Mouse (Mus musculus) limb, embryonic 13.5 days (tissue): ENCODE results near the gene Itpka. TPM values are rescaled to one million over a fixed set of nuclear protein-coding genes. Genes with fewer than 3 reads are reported as not detected.
"Not testable (repeated sequence)": the region's sequence is repeated elsewhere in the genome, so short reads cannot be mapped to it uniquely, and the experiment has no call there.

Experiments
- ATAC-seq: fragments of 200-750 bp; cut with Nextera tagmentation; 2 replicates; pipeline ENCODE4 v1.8.0; 2017; ENCODE audit warnings: low read depth, moderate number of reproducible peaks, moderate TSS enrichment; ENCODE audit not compliant: low FRiP score
- H3K27ac ChIP-seq: fragments of 300-500 bp; sonication (generic); 2 replicates; pipeline ENCODE4 v1.5.1; 2015; ENCODE audit warnings: inconsistent platforms, mild to moderate bottlenecking, moderate library complexity
- H3K27me3 ChIP-seq: fragments of 300-500 bp; sonication (generic); 2 replicates; pipeline ENCODE4 v1.6.1; 2015; ENCODE audit warnings: mild to moderate bottlenecking, inconsistent platforms
- H3K36me3 ChIP-seq: fragments of 300-500 bp; sonication (generic); 2 replicates; pipeline ENCODE4 v1.6.1; 2015; ENCODE audit warnings: inconsistent platforms, mild to moderate bottlenecking, moderate library complexity
- H3K4me1 ChIP-seq: fragments of 300-500 bp; sonication (generic); 2 replicates; pipeline ENCODE4 v1.6.1; 2015; ENCODE audit warnings: inconsistent platforms
- H3K4me2 ChIP-seq: fragments of 300-500 bp; sonication (generic); replicated peaks from 2 replicates; pipeline ENCODE4 v1.6.1; 2015; ENCODE audit warnings: inconsistent platforms, mild to moderate bottlenecking, moderate library complexity
- H3K4me3 ChIP-seq: fragments of 300-500 bp; sonication (generic); 2 replicates; pipeline ENCODE4 v1.5.1; 2015; ENCODE audit warnings: moderate library complexity, mild to moderate bottlenecking, inconsistent platforms
- H3K9ac ChIP-seq: fragments of 300-500 bp; sonication (generic); 2 replicates; pipeline ENCODE4 v1.6.1; 2015; ENCODE audit warnings: mild to moderate bottlenecking, inconsistent platforms
- H3K9me3 ChIP-seq: fragments of 300-500 bp; sonication (generic); 2 replicates; pipeline ENCODE4 v1.6.1; 2016; ENCODE audit warnings: inconsistent platforms
- WGBS: fragments of 180-500 bp; shearing (Covaris S2); methylation state at CpG from one replicate; pipeline ENCODE4 v1.1.7; 2015; 5-methylcytosine and 5-hydroxymethylcytosine counted together
- polyA plus RNA-seq: library from polyadenylated mRNA; unstranded; fragments of >200 nt; fragmentation: Nextera tagmentation; extraction: Ambion mirVana; gene quantifications from 2 replicates; pipeline ENCODE4 v1.2.1, GENCODE M21; 2015

The Itpka gene
- polyA plus RNA-seq, result 0.33 and 0.59 TPM in 2 replicates

DNA sequence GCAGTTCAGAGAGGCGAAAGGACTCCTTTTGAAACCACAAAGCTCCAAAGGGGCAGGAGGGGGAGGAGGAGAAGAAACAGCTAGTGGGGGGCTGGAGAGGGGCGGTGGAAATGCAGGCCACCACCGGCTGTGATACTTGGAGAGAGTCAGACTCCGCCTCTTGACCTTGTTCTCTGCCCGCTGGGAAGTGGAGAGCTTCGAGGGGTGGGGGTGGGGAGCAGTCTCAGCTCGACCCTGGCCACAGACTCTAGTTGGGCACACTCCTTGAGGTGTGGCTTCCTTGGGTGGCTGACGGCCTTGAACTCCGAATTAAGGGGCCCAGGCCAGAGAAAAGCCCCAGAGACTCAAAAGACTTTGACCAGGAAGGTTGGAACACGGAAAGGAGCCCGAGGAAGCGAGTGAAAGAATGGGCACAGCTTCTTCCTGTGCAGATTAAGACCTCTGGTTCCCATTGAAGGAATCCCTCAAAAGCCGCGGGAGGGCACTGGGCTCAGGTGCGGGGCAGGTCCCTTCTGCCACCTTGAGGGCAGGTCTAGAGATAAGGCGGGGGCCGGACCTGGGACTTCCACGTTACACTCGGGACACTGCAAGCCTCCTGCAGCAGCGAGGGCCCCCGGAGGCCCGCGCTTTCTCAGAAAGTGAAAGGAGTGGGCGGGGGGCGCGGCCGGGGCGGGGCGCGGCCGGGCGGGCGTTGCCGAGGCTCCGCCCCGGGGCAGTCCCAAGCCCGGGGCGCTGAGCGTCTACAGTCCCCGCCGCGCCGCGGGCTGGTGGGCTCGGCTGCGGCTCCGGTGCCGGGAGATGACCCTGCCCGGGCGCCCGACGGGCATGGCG is at the start of gene Itpka:
Itpka (plus strand) TSS at position 757 of the 831 bp plus-strand sequence.
- H3K4me2 ChIP-seq, result peak within 1 kb of the TSS; percentile 100
- H3K27ac ChIP-seq, result 0 out of 2 replicates have a peak within 1 kb of the TSS, but pooled peaks have one; percentile 53
- H3K4me3 ChIP-seq, result peak within 1 kb of the TSS; percentile 69
- no peaks in the 10 kb centered on the region for H3K9me3 ChIP-seq
- H3K9ac ChIP-seq, result peak within 1 kb of the TSS; percentile 63
- under 1% methylated on average over 38 of the region's 53 CpGs for WGBS
- H3K27me3 ChIP-seq, result peaks cover 62% of the 10 kb centered on the region
- H3K36me3 ChIP-seq, result no peaks in the 10 kb centered on the region
- H3K4me1 ChIP-seq, result peaks cover 37% of the 10 kb centered on the region
- peak; percentile 89 for ATAC-seq

DNA sequence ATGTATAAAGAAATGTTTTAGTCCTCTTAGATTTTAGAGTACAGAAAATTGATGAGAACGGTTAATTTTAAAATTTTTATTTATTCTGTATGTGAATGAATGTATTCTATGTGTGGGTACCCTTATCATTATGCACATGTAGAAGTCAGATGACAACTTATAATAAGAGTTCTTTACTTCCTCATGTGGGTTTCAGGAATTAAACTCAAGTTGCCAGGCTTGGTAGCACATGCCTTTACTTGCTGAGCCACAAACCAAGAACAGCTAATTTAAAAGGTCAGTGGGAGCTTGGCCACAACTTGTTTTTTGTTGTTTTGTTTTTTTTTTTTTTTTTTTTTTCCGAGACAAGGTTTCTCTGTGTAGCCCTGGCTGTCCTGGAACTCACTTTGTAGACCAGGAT is 47.3 kb upstream of the Itpka start:
- H3K4me3 ChIP-seq, result no peak overlapping the region
- no peak for ATAC-seq
- no peaks in the 10 kb centered on the region for H3K27me3 ChIP-seq
- no peak overlapping the region for H3K4me2 ChIP-seq
- peaks cover 37% of the 10 kb centered on the region for H3K36me3 ChIP-seq
- no peak overlapping the region for H3K9ac ChIP-seq
- no peaks in the 10 kb centered on the region for H3K4me1 ChIP-seq
- H3K9me3 ChIP-seq, result no peaks in the 10 kb centered on the region
- 88% methylated on average over 2 of the region's 2 CpGs for WGBS
- no peak overlapping the region for H3K27ac ChIP-seq

GRCm38 (mm10) chr2:119696111-119696510 is 46.0 kb upstream of the Itpka start:
- H3K27ac ChIP-seq, result no peak overlapping the region
- H3K4me2 ChIP-seq, result no peak overlapping the region
- H3K27me3 ChIP-seq, result no peaks in the 10 kb centered on the region
- no peaks in the 10 kb centered on the region for H3K4me1 ChIP-seq
- no peak for ATAC-seq
- no peak overlapping the region for H3K9ac ChIP-seq
- peaks cover 46% of the 10 kb centered on the region for H3K36me3 ChIP-seq
- H3K4me3 ChIP-seq, result no peak overlapping the region
- H3K9me3 ChIP-seq, result no peaks in the 10 kb centered on the region
- WGBS, result 89% methylated on average over 1 of the region's 1 CpGs

DNA sequence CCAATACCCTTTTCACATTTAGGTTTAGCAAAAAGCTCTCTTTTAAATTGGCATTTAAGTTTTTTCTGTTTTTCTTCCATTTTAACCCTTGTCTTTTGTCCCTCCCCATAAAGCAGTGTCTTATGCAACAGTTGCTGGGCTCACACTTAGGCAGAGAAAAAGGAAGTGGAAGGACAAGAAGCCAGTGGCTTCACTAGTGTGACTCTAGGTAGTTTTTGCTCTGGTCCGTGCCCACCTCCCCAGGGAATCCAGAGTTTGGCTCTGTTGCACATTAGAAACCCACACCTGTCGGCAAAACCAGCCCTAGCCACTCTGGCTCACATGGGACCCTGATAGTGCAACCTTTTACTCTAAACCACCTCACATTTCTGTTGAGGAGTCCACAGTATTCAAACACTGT is 43.7 kb upstream of the Itpka start:
- Histone ChIP-seq H3K36me3 (peaks cover 49% of the 10 kb centered on the region), H3K4me2 (no peak overlapping the region), H3K4me3 (no peak overlapping the region), H3K27ac (no peak overlapping the region), H3K9me3 (no peaks in the 10 kb centered on the region), H3K4me1 (no peaks in the 10 kb centered on the region), H3K9ac (no peak overlapping the region), H3K27me3 (no peaks in the 10 kb centered on the region)
- no peak for ATAC-seq
- WGBS, result 72% methylated on average over 2 of the region's 2 CpGs

DNA sequence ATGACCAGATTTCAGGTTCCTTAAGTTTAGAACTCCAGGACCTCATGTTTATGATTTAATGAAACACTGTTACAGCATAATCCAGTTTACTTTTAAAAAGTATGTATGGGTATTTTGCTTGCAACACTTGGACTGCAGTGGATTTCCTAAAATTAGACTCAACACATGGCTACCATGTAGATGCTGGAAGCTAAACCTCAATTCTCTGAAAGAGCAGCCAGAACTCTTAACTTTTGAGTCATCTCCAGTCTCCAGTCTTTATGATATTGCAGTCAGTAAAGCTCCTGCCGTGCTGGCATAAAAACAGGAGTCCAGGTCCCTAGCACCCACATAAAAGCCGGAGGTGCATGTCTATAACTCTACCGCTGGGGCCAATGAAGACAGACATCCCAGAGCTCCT is 42.2 kb upstream of the Itpka start:
- no peak for ATAC-seq
- Histone ChIP-seq H3K4me1 (no peaks in the 10 kb centered on the region), H3K27me3 (no peaks in the 10 kb centered on the region), H3K4me2 (no peak overlapping the region), H3K9ac (no peak overlapping the region), H3K4me3 (no peak overlapping the region), H3K9me3 (no peaks in the 10 kb centered on the region), H3K27ac (no peak overlapping the region), H3K36me3 (peaks cover 49% of the 10 kb centered on the region)
- WGBS, result 85% methylated on average over 3 of the region's 3 CpGs

DNA sequence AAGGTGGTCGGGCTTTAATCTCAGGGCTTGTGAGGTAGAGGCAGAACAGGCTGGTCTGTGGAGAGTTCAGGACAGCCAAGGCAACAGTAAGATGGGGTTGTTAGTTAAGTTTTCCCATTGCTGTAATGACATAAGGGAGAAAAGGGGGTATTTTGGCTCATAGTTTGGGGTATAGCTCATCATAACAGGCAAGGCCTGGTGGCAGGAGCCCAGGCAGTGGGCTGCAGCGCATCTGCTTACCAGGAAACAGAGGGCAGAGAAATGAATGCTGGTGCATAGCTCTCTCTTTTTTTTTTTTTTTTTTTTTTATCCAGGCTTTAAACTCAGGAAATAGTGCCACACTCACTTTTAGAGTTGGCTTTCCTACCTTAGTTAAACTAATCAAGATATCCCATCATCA is 39.0 kb upstream of the Itpka start:
- Histone ChIP-seq H3K36me3 (peaks cover 68% of the 10 kb centered on the region), H3K4me1 (no peaks in the 10 kb centered on the region), H3K27ac (no peak overlapping the region), H3K4me2 (no peak overlapping the region), H3K9ac (no peak overlapping the region), H3K27me3 (no peaks in the 10 kb centered on the region), H3K9me3 (no peaks in the 10 kb centered on the region), H3K4me3 (no peak overlapping the region)
- 97% methylated on average over 2 of the region's 2 CpGs for WGBS
- no peak for ATAC-seq

DNA sequence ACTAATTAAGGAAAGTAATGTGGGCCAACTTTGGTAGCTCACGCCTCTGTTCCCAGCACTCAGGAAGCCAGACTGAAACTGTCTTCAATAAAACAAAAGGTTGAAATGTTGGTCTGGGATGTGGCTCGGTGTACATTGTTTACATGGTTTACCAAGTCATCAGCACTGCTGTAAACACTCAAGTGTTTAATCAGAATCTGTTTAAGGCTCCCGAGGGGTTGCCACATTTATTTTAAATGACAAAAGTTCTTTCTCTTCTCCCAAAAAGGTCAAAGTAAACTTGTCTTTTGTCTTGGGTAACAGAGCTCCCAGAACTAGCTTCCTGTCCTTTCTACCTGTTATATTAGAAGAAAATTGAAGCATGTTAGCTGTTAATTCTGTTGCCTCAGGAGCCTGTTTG is 34.5 kb upstream of the Itpka start:
- no peak overlapping the region for H3K4me2 ChIP-seq
- H3K4me1 ChIP-seq, result no peaks in the 10 kb centered on the region
- H3K4me3 ChIP-seq, result no peak overlapping the region
- peaks cover 79% of the 10 kb centered on the region for H3K36me3 ChIP-seq
- ATAC-seq, result no peak
- H3K27ac ChIP-seq, result no peak overlapping the region
- H3K9me3 ChIP-seq, result no peaks in the 10 kb centered on the region
- WGBS, result 86% methylated on average over 3 of the region's 3 CpGs
- H3K27me3 ChIP-seq, result no peaks in the 10 kb centered on the region
- H3K9ac ChIP-seq, result no peak overlapping the region

GRCm38 (mm10) chr2:119710011-119710410 is 32.1 kb upstream of the Itpka start:
- no peaks in the 10 kb centered on the region for H3K9me3 ChIP-seq
- no peak overlapping the region for H3K27ac ChIP-seq
- H3K4me3 ChIP-seq, result no peak overlapping the region
- H3K36me3 ChIP-seq, result peaks cover 80% of the 10 kb centered on the region
- H3K27me3 ChIP-seq, result no peaks in the 10 kb centered on the region
- 91% methylated on average over 3 of the region's 3 CpGs for WGBS
- no peak for ATAC-seq
- no peaks in the 10 kb centered on the region for H3K4me1 ChIP-seq
- H3K4me2 ChIP-seq, result no peak overlapping the region
- no peak overlapping the region for H3K9ac ChIP-seq

- not testable (repeated sequence) for H3K9me3 ChIP-seq, H3K4me2 ChIP-seq, H3K4me3 ChIP-seq, H3K9ac ChIP-seq, H3K27me3 ChIP-seq, H3K4me1 ChIP-seq, ATAC-seq, H3K27ac ChIP-seq
- H3K36me3 ChIP-seq, result peaks cover 86% of the 10 kb centered on the region
- WGBS, result 89% methylated on average over 2 of the region's 2 CpGs
Observed at GRCm38 (mm10) chr2:119715868-119716267, 26.3 kb upstream of the Itpka start.

GRCm38 (mm10) chr2:119721070-119721469 is 21.1 kb upstream of the Itpka start:
- H3K4me3 ChIP-seq, result no peak overlapping the region
- H3K27me3 ChIP-seq, result no peaks in the 10 kb centered on the region
- 94% methylated on average over 8 of the region's 8 CpGs for WGBS
- H3K4me2 ChIP-seq, result no peak overlapping the region
- H3K4me1 ChIP-seq, result no peaks in the 10 kb centered on the region
- H3K36me3 ChIP-seq, result peaks cover 88% of the 10 kb centered on the region
- H3K9ac ChIP-seq, result no peak overlapping the region
- no peak overlapping the region for H3K27ac ChIP-seq
- no peaks in the 10 kb centered on the region for H3K9me3 ChIP-seq
- ATAC-seq, result no peak

DNA sequence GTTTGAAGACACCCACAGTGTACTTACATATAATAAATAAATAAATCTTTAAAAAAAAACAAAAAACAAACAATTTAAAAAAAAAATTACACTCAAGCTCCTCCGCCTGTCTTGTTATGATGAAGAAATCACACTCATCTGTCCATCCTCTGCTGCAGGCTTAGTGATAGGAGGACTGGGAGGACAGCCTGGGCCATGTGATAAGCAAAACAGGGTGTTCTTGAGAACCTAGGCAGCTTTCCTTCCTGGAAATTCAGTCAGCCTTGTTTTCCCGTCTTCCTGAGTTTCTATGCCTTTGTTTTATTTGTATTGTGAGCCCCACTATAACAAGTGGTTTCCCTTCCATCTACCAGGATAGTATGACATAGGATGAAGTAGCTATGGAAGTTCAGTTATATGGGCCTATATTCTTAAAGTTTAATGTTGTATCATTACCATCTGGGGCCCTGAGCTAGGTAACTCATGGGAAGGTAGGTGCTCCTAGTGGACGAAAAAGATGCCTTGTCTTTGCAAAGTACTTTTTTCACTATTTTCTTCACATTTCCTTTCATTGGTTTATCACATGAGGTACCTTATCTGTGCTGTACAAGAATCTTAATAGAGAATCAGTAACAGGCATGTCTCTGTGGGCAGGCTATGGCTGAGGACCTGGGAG is 14.2 kb upstream of the Itpka start:
- no peak overlapping the region for H3K9ac ChIP-seq
- H3K9me3 ChIP-seq, result no peaks in the 10 kb centered on the region
- peaks cover 95% of the 10 kb centered on the region for H3K36me3 ChIP-seq
- H3K27me3 ChIP-seq, result no peaks in the 10 kb centered on the region
- H3K4me1 ChIP-seq, result no peaks in the 10 kb centered on the region
- H3K27ac ChIP-seq, result no peak overlapping the region
- ATAC-seq, result no peak
- WGBS, result 85% methylated on average over 3 of the region's 3 CpGs
- no peak overlapping the region for H3K4me2 ChIP-seq
- H3K4me3 ChIP-seq, result no peak overlapping the region

DNA sequence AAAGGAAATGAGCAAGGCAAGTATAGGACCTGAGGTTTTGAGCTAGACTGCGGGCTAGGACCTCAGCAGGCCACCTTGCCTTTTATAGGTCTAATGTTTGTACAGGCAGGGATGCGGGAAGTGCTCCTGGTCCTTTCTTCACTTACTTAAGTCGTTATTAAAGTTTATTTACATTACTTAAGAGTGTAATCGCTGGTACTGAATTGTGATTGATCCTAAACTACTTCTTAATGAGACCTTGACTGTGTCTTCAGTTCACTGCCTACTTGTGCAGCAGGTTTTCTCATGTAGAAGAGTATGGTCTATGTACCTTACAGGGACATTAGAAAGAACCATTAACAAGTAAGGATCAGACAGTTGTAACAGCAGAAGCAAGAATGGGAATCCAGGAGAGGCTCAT is 11.4 kb upstream of the Itpka start:
- ATAC-seq, result no peak
- Histone ChIP-seq H3K9ac (no peak overlapping the region), H3K9me3 (no peaks in the 10 kb centered on the region), H3K27ac (no peak overlapping the region), H3K27me3 (no peaks in the 10 kb centered on the region; the same call in 1 of the 2 replicates), H3K4me1 (no peaks in the 10 kb centered on the region), H3K36me3 (peaks cover 99% of the 10 kb centered on the region), H3K4me2 (no peak overlapping the region), H3K4me3 (no peak overlapping the region)
- 82% methylated on average over 4 of the region's 4 CpGs for WGBS
